ENCODE assay signal across 19 mouse cellular contexts in genomic region chr2:120991196-120991595, GRCm38 (mm10). TPM values are rescaled to one million over a fixed set of nuclear protein-coding genes. Genes with fewer than 3 reads are reported as not detected.
"Had no signal": no experiment of that assay in that cellular context is flagged by ENCODE, and none has a peak within 500 bp of the region (broad histone marks: within the 10 kb centered on the region; RNA-seq: fewer than 3 reads in every experiment).

No protein-coding gene starts in this region.

- DNase-seq: kidney, adult 8-10 months; kidney, postnatal 10 days; kidney, postnatal 4 days; layer of hippocampus, adult 9-11 months; liver, embryonic 13.5 days; lung, adult 2 months; lung, postnatal 14 days; lung, postnatal 4 days; thymus, adult 2 months; thymus, postnatal 14 days; thymus, postnatal 4 days had no signal

- H3K4me3 ChIP-seq: kidney, embryonic 15.5 days; layer of hippocampus, adult 2 months; liver, embryonic 13.5 days; midbrain, embryonic 12.5 days had no signal

- H3K27ac ChIP-seq: kidney, embryonic 15.5 days; layer of hippocampus, adult 2 months; liver, embryonic 13.5 days; midbrain, embryonic 12.5 days had no signal

- H3K27me3 ChIP-seq: kidney, embryonic 15.5 days; liver, embryonic 13.5 days; midbrain, embryonic 12.5 days had no signal

- H3K4me1 ChIP-seq: kidney, embryonic 15.5 days; midbrain, embryonic 12.5 days had no signal

- H3K9ac ChIP-seq: kidney, embryonic 15.5 days; liver, embryonic 13.5 days; midbrain, embryonic 12.5 days had no signal

- H3K9me3 ChIP-seq: kidney, embryonic 15.5 days; liver, embryonic 13.5 days; midbrain, embryonic 12.5 days had no signal

- H3K4me2 ChIP-seq: kidney, embryonic 15.5 days; liver, embryonic 13.5 days; midbrain, embryonic 12.5 days had no signal

- H3K36me3 ChIP-seq: kidney, embryonic 15.5 days; liver, embryonic 13.5 days; midbrain, embryonic 12.5 days had no signal

RNA-seq across cellular contexts. Expression of gene Epb42, which starts 45.7 kb away (rescaled TPM):
- total RNA-seq: layer of hippocampus, adult 2 months; layer of hippocampus, postnatal 25 days; left cerebral cortex, adult 18-20 months; left cerebral cortex, postnatal 25 days; liver, adult 2 months; midbrain, postnatal 0 days had no signal
